Mouse (Mus musculus) cerebellum, adult 9-11 months (tissue): ENCODE data around the gene Kif16b.

Experiments
- DNase-seq: peaks from one replicate; pipeline ENCODE4 v3.0.0; 2022

Gene Kif16b

GRCm38 (mm10) chr2:142641766-142642165 is 259.6 kb downstream of the Kif16b start:
- no peak for DNase-seq

GRCm38 (mm10) chr2:142635606-142636304 is 265.6 kb downstream of the Kif16b start:
- peak; percentile 35 for DNase-seq

- DNase-seq: no peak
These were observed 267.3 kb downstream of the Kif16b start for GRCm38 (mm10) chr2:142633996-142634559.

- DNase-seq: no peak
These were observed 271.6 kb downstream of the Kif16b start for GRCm38 (mm10) chr2:142629523-142630312.

- DNase-seq: no peak
These were observed 275.6 kb downstream of the Kif16b start for GRCm38 (mm10) chr2:142625756-142626155.

GRCm38 (mm10) chr2:142625101-142625500 is 276.2 kb downstream of the Kif16b start:
- DNase-seq: no peak

GRCm38 (mm10) chr2:142624254-142624653 is 277.1 kb downstream of the Kif16b start:
- DNase-seq: no peak

GRCm38 (mm10) chr2:142621152-142621551 is 280.2 kb downstream of the Kif16b start:
- DNase-seq: no peak

GRCm38 (mm10) chr2:142619926-142620325 is 281.4 kb downstream of the Kif16b start:
- no peak for DNase-seq

- no peak for DNase-seq
These were observed 286.8 kb downstream of the Kif16b start for GRCm38 (mm10) chr2:142614535-142614934.

GRCm38 (mm10) chr2:142612359-142612953 is 288.9 kb downstream of the Kif16b start:
- DNase-seq: no peak

GRCm38 (mm10) chr2:142611113-142611512 is 290.2 kb downstream of the Kif16b start:
- DNase-seq: peak; percentile 81

- no peak for DNase-seq
These were observed 291.1 kb downstream of the Kif16b start for GRCm38 (mm10) chr2:142610206-142610605.

GRCm38 (mm10) chr2:142608778-142609177 is 292.6 kb downstream of the Kif16b start:
- DNase-seq: peak; percentile 74

GRCm38 (mm10) chr2:142604762-142605161 is 296.6 kb downstream of the Kif16b start:
- no peak for DNase-seq

GRCm38 (mm10) chr2:142603210-142603609 is 298.1 kb downstream of the Kif16b start:
- DNase-seq: no peak

- DNase-seq: no peak
These were observed 302.1 kb downstream of the Kif16b start for GRCm38 (mm10) chr2:142599235-142599634.

- no peak for DNase-seq
These were observed 304.9 kb downstream of the Kif16b start for GRCm38 (mm10) chr2:142596176-142597170.

- DNase-seq: no peak
These were observed 310.4 kb downstream of the Kif16b start for GRCm38 (mm10) chr2:142590938-142591337.

GRCm38 (mm10) chr2:142590284-142590724 is 311.0 kb downstream of the Kif16b start:
- DNase-seq: no peak

GRCm38 (mm10) chr2:142589403-142590283 is 311.7 kb downstream of the Kif16b start:
- DNase-seq: no peak
